Mouse (Mus musculus) C2C12 (cell line): Measurements from ENCODE around the gene Gsto2.
A peak's percentile ranks its signal among the peaks of the same experiment; 100 is the strongest.

Experiments used
- CEBPB ChIP-seq: IDR thresholded peaks from one replicate; pipeline ENCODE4 v1.6.1; 2011; ENCODE audit warnings: low read depth, mild to moderate bottlenecking, control low read depth, moderate library complexity
- CTCF ChIP-seq: IDR thresholded peaks from one replicate; pipeline ENCODE4 v1.5.1; 2011; ENCODE audit not compliant: control insufficient read depth, insufficient read depth, insufficient read length
- FOSL1 ChIP-seq: IDR thresholded peaks from one replicate; pipeline ENCODE4 v1.8.0; 2011; ENCODE audit warnings: mild to moderate bottlenecking, low read length; ENCODE audit not compliant: poor library complexity, insufficient read depth, severe bottlenecking
- MAX ChIP-seq: IDR thresholded peaks from one replicate; pipeline ENCODE4 v1.6.1; 2011; ENCODE audit warnings: mild to moderate bottlenecking, control low read depth
- MYOD1 ChIP-seq: IDR thresholded peaks from one replicate; pipeline ENCODE4 v1.6.1; 2011; ENCODE audit warnings: low read depth; ENCODE audit not compliant: control insufficient read depth, insufficient read length
- MYOG ChIP-seq: IDR thresholded peaks from one replicate; pipeline ENCODE4 v1.6.1; 2011; ENCODE audit not compliant: control insufficient read depth, insufficient read length; ENCODE audit errors: extremely low read depth
- USF1 ChIP-seq: IDR thresholded peaks from one replicate; pipeline ENCODE4 v1.6.1; 2011; ENCODE audit warnings: low read depth, mild to moderate bottlenecking, control low read depth, moderate library complexity

DNA sequence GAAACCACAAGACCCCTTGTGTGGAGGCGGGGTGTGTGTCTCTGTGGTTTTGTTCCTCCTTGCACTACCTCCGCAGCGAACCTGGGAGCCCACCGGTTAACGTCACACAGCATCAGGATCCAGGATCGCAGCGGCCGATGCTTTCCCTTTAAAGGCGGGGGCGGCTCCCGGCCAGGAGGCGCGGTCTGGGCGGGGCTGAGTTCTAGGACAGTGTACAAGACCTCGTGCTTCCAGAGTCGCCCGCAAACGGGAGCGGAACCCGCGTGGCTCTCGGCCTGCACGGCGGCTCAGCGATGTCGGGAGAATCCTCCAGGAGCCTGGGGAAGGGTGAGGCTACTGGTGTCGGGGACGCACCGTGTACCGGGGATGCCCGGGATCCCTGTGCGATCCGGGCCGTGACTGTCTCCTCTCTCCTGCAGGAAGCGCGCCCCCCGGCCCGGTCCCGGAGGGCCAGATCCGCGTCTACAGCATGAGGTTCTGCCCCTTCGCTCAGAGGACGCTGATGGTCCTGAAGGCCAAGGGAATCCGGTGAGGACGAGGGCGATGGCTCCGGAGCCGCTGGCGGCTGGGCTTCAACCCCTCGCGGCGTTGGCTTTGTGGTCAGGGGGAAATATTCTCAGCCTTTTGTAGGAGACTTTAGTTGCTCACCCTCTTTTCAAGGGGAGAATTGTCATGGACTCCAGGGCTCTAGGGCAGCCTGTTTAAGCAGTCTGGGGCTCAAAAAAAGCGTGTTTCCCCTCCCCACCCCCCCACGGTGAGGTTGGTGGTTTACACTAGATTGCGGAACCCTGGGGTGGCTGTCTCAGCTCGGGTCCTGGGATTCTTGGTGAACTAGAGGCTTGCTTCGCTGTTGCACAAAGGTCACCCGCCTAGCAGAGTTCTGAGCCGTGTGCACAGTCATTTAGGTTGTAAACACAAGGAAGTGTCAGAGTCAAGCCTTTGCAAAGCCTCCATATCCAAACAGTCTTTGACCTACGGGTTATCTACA is 10.2 kb upstream of the Gsto2 start, which contains the start of gene Gsto1:
- TF ChIP-seq MAX (peak; percentile 83), CTCF (no peak), MYOG (no peak), MYOD1 (no peak), USF1 (peak; percentile 29), CEBPB (no peak), FOSL1 (no peak)
